Mouse (Mus musculus) lung, embryonic 16.5 days (tissue): ENCODE measurements around the gene Capns1. TPM values are rescaled to one million over a fixed set of nuclear protein-coding genes. Genes with fewer than 3 reads are reported as not detected.
A peak's percentile ranks its signal among the peaks of the same experiment; 100 is the strongest.

Experiments
- ATAC-seq: fragments of 200-750 bp; cut with Nextera tagmentation; 2 replicates; pipeline ENCODE4 v1.8.0; 2017; ENCODE audit warnings: low read depth, mild to moderate bottlenecking, moderate library complexity
- H3K27ac ChIP-seq: fragments of 300-500 bp; sonication (generic); 2 replicates; pipeline ENCODE4 v1.5.1; 2014; ENCODE audit warnings: mild to moderate bottlenecking, control low read depth, low read length
- H3K27me3 ChIP-seq: fragments of 300-500 bp; sonication (generic); 2 replicates; pipeline ENCODE4 v1.6.1; 2014; ENCODE audit warnings: low read depth, low read length, mixed read lengths; ENCODE audit not compliant: control insufficient read depth, insufficient read depth
- H3K36me3 ChIP-seq: fragments of 300-500 bp; sonication (generic); 2 replicates; pipeline ENCODE4 v1.6.1; 2014; ENCODE audit warnings: low read length; ENCODE audit not compliant: control insufficient read depth, insufficient read depth
- H3K4me1 ChIP-seq: fragments of 300-500 bp; sonication (generic); replicated peaks from 2 replicates; pipeline ENCODE4 v1.6.1; 2014; ENCODE audit warnings: low read length, mixed read lengths; ENCODE audit not compliant: control insufficient read depth, insufficient read depth
- H3K4me2 ChIP-seq: fragments of 300-500 bp; sonication (generic); 2 replicates; pipeline ENCODE4 v1.6.1; 2014; ENCODE audit warnings: low read depth, low read length, control low read depth
- H3K4me3 ChIP-seq: fragments of 300-500 bp; sonication (generic); 2 replicates; pipeline ENCODE4 v1.5.1; 2014; ENCODE audit warnings: mild to moderate bottlenecking, low read length, control low read depth
- H3K9ac ChIP-seq: fragments of 300-500 bp; sonication (generic); 2 replicates; pipeline ENCODE4 v1.6.1; 2014; ENCODE audit warnings: low read length, control low read depth
- H3K9me3 ChIP-seq: fragments of 300-500 bp; sonication (generic); 2 replicates; pipeline ENCODE4 v1.6.1; 2016; ENCODE audit warnings: low read length; ENCODE audit not compliant: control insufficient read depth
- WGBS: fragments of 180-500 bp; shearing (Covaris S2); extraction: QIAGEN DNeasy Blood & Tissue Kit; methylation state at CpG from one replicate; pipeline ENCODE4 v1.1.7; 2014; 5-methylcytosine and 5-hydroxymethylcytosine counted together
- polyA plus RNA-seq: library from polyadenylated mRNA; unstranded; fragments of >200 nt; fragmentation: Nextera tagmentation; extraction: Ambion mirVana; gene quantifications from 2 replicates; pipeline ENCODE4 v1.2.1, GENCODE M21; 2015

Capns1 gene
- polyA plus RNA-seq, 1 experiment from 2014 or later = 91.2 TPM

- Histone ChIP-seq H3K27ac (no peak overlapping the region), H3K9me3 (no peaks in the 10 kb centered on the region), H3K4me2 (no peak overlapping the region), H3K4me3 (no peak overlapping the region), H3K4me1 (peaks cover 6% of the 10 kb centered on the region), H3K27me3 (no peaks in the 10 kb centered on the region), H3K9ac (no peak overlapping the region), H3K36me3 (peaks cover 26% of the 10 kb centered on the region)
- WGBS = 92% methylated on average over 12 of the region's 12 CpGs
- ATAC-seq = no peak
These were observed 25.6 kb upstream of the Capns1 start for GRCm38 (mm10) chr7:30224206-30224605.

GRCm38 (mm10) chr7:30222205-30222604, 23.6 kb upstream of the Capns1 start:
- no peak for ATAC-seq
- H3K4me2 ChIP-seq = no peak overlapping the region
- peaks cover 26% of the 10 kb centered on the region for H3K36me3 ChIP-seq
- H3K9ac ChIP-seq = no peak overlapping the region
- peaks cover 9% of the 10 kb centered on the region for H3K4me1 ChIP-seq
- no peaks in the 10 kb centered on the region for H3K9me3 ChIP-seq
- no peaks in the 10 kb centered on the region for H3K27me3 ChIP-seq
- H3K27ac ChIP-seq = no peak overlapping the region
- 93% methylated on average over 5 of the region's 5 CpGs for WGBS
- H3K4me3 ChIP-seq = no peak overlapping the region

- peaks cover 9% of the 10 kb centered on the region for H3K4me1 ChIP-seq
- ATAC-seq = no peak
- WGBS = 60% methylated on average over 3 of the region's 3 CpGs
These were observed 22.8 kb upstream of the Capns1 start for GRCm38 (mm10) chr7:30221433-30221832.

GRCm38 (mm10) chr7:30220008-30220356, 21.4 kb upstream of the Capns1 start:
- H3K27me3 ChIP-seq = no peaks in the 10 kb centered on the region
- H3K9me3 ChIP-seq = no peaks in the 10 kb centered on the region
- 19% methylated on average over 11 of the region's 11 CpGs for WGBS
- H3K4me2 ChIP-seq = peak overlapping the region; percentile 97
- peak overlapping the region; percentile 78 for H3K9ac ChIP-seq
- no peak overlapping the region for H3K27ac ChIP-seq
- peaks cover 9% of the 10 kb centered on the region for H3K4me1 ChIP-seq
- peak overlapping the region; percentile 54 for H3K4me3 ChIP-seq
- ATAC-seq = no peak
- peaks cover 12% of the 10 kb centered on the region for H3K36me3 ChIP-seq

More at GRCm38 (mm10) chr7:30221433-30221832, 22.8 kb upstream of the Capns1 start:
- no peaks in the 10 kb centered on the region for H3K27me3 ChIP-seq
- no peak overlapping the region for H3K27ac ChIP-seq
- no peaks in the 10 kb centered on the region for H3K9me3 ChIP-seq
- peaks cover 20% of the 10 kb centered on the region for H3K36me3 ChIP-seq
- no peak overlapping the region for H3K9ac ChIP-seq
- H3K4me3 ChIP-seq = no peak overlapping the region
- no peak overlapping the region for H3K4me2 ChIP-seq

GRCm38 (mm10) chr7:30219293-30220007, 20.8 kb upstream of the Capns1 start:
- Histone ChIP-seq H3K9me3 (no peaks in the 10 kb centered on the region), H3K4me1 (peaks cover 9% of the 10 kb centered on the region), H3K4me2 (peak overlapping the region; percentile 97), H3K36me3 (peaks cover 11% of the 10 kb centered on the region), H3K9ac (peak overlapping the region; percentile 78), H3K4me3 (peak overlapping the region; percentile 54), H3K27ac (peak overlapping the region; percentile 31; the same call in 1 of the 2 replicates), H3K27me3 (no peaks in the 10 kb centered on the region)
- WGBS = 3% methylated on average over 16 of the region's 16 CpGs
- peak; percentile 67 for ATAC-seq

- 69% methylated on average over 2 of the region's 2 CpGs for WGBS
- H3K9me3 ChIP-seq = no peaks in the 10 kb centered on the region
- H3K4me3 ChIP-seq = no peak overlapping the region
- H3K4me2 ChIP-seq = no peak overlapping the region
- no peak overlapping the region for H3K27ac ChIP-seq
- ATAC-seq = no peak
- no peaks in the 10 kb centered on the region for H3K36me3 ChIP-seq
- H3K9ac ChIP-seq = no peak overlapping the region
- H3K4me1 ChIP-seq = peaks cover 9% of the 10 kb centered on the region
- no peaks in the 10 kb centered on the region for H3K27me3 ChIP-seq
These were observed 18.7 kb upstream of the Capns1 start for GRCm38 (mm10) chr7:30217277-30217676.

- no peaks in the 10 kb centered on the region for H3K9me3 ChIP-seq
- no peaks in the 10 kb centered on the region for H3K27me3 ChIP-seq
- H3K36me3 ChIP-seq = no peaks in the 10 kb centered on the region
- H3K9ac ChIP-seq = peak overlapping the region; percentile 57
- WGBS = 2% methylated on average over 15 of the region's 16 CpGs
- ATAC-seq = peak; percentile 81
- no peak overlapping the region for H3K27ac ChIP-seq
- H3K4me1 ChIP-seq = peaks cover 9% of the 10 kb centered on the region
- peak overlapping the region; percentile 29 for H3K4me3 ChIP-seq
- peak overlapping the region; percentile 53 for H3K4me2 ChIP-seq
These were observed 18.1 kb upstream of the Capns1 start for GRCm38 (mm10) chr7:30216723-30217151.

GRCm38 (mm10) chr7:30215875-30216274, 17.3 kb upstream of the Capns1 start:
- ATAC-seq = no peak
- Histone ChIP-seq H3K27ac (no peak overlapping the region), H3K27me3 (no peaks in the 10 kb centered on the region), H3K36me3 (no peaks in the 10 kb centered on the region), H3K9me3 (no peaks in the 10 kb centered on the region), H3K4me3 (no peak overlapping the region), H3K4me1 (peaks cover 9% of the 10 kb centered on the region), H3K9ac (no peak overlapping the region), H3K4me2 (no peak overlapping the region)
- WGBS = 86% methylated on average over 3 of the region's 3 CpGs

GRCm38 (mm10) chr7:30213881-30214280, 15.3 kb upstream of the Capns1 start:
- no peaks in the 10 kb centered on the region for H3K36me3 ChIP-seq
- no peak for ATAC-seq
- H3K4me3 ChIP-seq = no peak overlapping the region
- WGBS = 77% methylated on average over 3 of the region's 3 CpGs
- no peak overlapping the region for H3K27ac ChIP-seq
- no peaks in the 10 kb centered on the region for H3K9me3 ChIP-seq
- H3K4me1 ChIP-seq = no peaks in the 10 kb centered on the region
- H3K27me3 ChIP-seq = no peaks in the 10 kb centered on the region
- H3K4me2 ChIP-seq = no peak overlapping the region
- no peak overlapping the region for H3K9ac ChIP-seq
